Mouse (Mus musculus): ENCODE results near the gene 7530416G11Rik.
A peak's percentile ranks its signal among the peaks of the same experiment; 100 is the strongest.

Gene 7530416G11Rik

DNA sequence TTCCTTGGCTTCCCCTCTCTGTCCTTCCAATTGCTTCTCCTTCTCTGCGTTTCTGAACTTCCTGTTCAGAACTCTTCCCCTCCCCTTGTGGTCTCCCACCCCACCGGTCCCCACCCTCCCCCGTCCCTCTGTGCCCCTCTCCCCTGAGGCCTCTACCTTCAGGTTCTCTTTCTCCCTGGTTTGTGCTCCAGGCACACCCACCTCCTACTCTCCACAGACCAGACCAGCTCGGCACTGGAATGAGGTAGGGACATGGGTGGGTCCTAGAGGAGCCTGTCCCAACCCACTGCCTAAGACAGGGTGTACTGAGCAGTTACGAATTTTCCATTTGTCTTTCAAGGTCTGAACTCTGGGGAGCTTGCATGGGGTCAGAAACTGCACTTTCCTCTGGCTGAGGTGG is 23.1 kb downstream of the 7530416G11Rik start:
- DNase-seq (ENCODE audit: low spot score in 2 of 2), result no peak

DNA sequence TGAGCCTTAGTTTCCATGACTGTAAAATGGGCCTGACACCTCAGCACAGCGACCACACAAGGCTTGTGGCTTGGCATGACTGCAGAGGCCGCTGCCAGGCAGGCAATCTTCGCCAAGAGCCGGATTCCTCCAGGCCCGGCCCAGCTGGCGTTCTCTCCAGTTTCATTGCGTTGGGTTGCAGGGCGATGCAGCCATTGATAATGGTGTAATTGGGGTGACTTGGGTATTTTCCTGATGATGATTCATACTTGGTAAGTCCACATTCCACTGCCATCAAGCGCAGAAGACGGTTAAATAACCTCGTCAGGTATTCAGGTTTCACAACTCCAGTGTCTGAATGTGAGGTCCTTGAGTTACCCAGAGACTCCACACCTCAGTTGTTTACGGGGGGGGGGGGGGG is 23.7 kb downstream of the 7530416G11Rik start:
- no peak for DNase-seq (ENCODE audit: low spot score in 2 of 2)

DNA sequence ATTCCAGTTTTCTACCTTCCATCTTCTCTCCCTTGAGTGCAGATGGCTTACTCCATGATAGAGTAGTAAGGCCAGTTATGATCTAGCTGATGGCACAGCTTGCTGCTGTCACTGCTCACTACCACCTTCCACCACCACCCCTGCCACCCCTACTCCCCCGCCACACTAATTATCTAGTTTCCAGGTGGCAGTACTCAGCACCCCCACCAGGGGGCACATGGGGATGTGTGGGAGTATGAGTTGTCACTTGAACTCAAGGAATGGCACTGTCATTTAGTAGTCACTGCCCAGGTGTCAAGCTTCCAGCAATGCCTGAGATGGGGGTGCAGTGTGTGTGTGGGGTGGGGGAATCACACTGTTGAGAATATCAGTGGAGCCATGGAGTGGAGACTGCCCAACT is 25.4 kb downstream of the 7530416G11Rik start:
- peak in 1 of 2 experiments; percentile 44 for DNase-seq (ENCODE audit: low spot score in 2 of 2)

DNA sequence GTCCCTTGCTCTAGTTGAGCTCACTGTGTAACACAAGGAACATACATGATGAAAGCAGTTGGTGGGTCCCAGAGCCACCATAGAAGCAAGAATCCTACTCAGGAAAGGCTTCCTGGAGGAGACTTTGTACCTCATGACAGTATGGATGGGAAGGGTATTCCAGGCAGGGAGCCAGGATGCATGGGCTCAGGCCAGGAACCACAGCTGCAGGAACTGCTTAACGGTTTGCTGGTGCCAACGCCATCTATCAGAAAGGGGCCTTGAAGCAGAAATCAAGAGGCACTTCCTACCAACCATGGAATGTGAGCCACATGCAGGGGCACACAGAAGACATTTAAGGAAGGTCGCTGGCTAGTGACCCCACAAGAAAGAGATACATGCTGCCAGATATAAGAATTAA is 28.3 kb downstream of the 7530416G11Rik start:
- DNase-seq (ENCODE audit: low spot score in 2 of 2), result no peak

DNA sequence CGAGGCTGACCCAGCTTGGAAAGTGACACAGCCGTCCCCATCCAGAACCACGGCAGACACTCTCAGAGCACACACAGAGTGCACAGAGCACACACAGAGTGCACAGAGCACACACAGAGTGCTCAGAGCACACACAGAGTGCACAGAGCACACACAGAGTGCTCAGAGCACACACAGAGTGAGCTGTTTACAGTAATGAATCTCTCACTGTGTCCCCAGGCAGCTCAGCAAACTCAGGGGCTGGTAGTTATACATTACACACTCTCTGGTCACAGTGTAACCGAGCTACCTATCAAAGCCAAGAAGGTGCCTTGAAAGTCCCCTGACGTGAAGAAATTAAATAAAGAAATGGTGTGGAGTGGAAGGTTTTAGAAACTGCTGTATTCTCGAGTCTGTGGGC is 33.6 kb downstream of the 7530416G11Rik start:
- DNase-seq (ENCODE audit: low spot score in 2 of 2), result no peak

DNA sequence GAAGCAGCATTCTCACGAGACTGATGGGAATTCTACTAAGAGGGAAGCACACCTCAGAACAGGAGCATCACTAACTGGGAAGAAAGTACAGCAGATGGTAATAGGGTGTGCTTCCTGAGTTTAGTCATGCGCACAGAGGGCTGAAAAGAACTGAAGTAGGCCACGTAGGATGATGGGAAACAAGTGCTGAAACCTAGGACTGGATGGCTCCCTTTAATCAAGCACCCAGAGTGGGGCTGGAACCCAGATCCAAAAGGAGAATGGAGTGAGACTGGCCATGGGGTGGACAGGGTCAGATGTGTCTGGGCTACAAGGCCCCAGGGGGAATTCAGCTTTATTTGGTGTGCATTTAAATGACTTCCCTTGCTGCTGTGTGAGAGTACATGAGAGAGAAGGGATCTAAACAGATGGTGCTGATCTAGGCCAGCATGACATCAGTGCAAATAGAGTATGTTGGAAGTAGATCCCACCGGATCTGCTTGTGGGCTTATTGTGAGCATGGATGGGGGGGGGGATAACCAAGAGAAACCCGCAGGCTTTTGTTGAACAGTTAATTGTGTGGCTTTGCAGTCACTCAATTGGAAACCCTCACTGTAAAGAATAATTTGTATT is 36.5 kb downstream of the 7530416G11Rik start:
- DNase-seq (ENCODE audit: low spot score in 2 of 2), result no peak

DNA sequence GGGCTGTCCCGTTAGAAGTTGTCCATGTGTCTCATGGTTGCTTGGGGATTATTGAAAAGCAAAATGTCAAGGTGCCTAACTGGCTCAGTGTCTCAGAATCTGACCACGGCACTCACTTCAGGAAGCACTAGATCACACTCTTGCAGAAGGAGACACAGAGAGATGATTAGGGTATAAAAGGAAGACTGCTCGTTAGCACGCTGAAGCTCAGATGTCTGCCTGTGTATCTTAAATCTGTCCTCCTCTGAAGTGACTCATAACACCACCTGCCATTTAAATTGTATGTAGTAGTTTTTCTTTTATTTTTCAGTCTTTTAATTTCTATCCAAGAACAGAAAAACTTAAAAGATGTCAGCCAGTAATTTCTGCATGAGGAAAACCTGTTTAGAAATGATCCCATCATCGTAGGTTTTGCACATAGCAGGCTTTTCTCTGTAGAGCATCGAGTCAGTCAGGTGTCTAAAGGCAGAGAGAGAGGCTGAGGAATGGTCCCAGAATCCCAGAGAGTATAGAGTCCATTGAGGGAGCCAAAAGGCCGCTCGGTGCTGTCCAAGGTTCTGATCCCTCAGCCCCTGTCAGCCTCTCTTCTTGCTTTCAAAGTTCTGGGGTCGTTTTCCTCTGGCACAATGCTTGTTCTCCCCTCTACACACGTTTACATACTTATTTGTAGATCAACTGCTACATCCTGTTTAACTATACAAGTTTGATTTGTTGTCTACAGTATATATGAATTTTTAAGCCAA is 38.0 kb downstream of the 7530416G11Rik start:
- DNase-seq (ENCODE audit: low spot score in 2 of 2), result no peak

DNA sequence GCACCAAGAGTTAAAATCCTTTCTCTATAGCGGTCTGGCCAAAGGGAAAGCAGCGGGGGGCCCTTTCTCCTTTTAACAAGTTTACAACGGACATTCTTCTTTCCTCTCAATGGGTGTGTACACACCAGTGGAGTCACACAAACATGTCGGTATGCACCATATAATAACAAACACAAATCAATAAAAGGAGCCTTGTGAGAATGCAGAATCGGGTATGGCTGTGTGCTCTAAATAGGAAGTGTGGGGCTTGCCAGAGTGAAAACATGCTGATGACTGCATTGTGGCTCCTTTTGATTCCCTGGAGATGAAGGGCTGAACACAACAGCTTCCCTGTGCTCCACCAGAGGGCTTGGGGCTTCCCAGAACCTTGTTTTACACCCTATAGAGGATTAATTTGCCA is 38.8 kb downstream of the 7530416G11Rik start:
- DNase-seq (ENCODE audit: low spot score in 2 of 2), result no peak

DNA sequence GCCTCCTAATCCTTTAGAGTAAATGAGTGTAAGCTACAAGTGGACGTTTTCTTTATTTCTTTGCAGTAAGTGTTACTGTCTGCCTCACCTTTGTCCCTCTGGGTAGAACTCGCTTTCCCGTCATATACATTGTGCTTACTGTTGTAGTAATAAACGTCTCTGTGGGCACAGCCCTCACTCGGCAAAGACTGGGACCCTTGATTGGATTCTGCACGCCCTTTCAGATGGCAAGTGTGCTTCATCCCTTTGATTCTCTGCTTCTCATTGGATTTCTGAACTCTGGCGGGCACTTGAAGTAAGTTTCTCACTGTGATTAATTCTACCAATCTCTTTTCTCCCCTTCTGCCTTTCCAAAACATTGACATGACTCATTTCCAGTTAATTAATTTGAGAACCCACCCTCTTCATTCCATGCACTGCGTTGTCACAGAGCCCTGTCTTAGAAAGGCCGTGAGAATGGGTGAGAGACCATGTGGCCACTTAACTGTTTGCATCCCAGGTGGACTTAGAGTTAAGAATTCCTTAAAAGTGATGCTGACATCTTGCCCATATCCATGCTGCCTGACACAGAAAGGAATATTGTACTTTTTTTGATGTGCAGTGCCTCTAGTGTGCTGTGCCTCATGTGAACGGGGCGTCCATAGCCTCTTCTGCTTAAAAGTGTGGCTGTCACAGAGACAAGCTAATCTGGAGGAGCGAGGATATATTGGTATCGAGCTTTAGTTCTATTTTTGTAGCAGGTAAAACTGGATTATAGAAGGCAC is 39.8 kb downstream of the 7530416G11Rik start:
- DNase-seq (ENCODE audit: low spot score in 2 of 2), result no peak

DNA sequence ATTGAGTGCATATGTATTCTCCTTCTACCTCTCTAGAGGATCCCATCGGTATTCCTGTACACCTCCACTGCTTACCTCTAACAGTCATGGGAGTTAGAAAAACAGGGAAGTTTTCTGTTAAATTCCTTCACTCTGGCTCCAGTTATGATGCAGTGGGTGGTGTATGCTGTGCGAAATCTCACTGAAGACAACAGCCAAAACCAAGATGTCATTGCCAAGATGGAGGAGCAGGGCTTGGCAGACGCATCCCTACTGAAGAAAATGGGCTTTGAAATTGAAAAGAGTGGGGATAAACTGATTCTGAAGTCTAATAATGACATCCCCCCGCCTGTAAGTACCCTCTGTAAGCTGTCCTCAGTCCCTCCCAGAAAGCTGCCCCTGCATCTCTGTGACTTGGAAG is 40.9 kb downstream of the 7530416G11Rik start:
- DNase-seq (ENCODE audit: low spot score in 2 of 2), result peak in 1 of 2 experiments; percentile 65

DNA sequence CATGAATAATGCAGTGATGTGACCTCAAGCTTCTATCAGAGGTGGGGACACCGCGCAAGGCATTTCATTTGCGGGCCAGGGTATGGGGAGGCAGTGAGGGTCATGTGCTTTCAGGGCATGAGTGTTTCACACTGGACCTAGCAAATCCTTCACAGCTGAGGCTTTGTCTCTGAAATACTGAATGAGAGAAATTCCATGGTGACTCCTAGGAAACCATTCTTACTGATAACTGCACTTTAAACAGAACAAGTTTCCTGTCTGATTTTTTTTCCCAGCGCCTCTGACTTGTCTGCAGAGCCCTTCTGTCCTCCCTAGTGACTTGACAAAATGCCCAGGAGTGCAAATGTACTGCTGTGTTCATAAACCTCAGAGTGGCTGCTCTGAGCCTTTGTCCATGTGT is 41.5 kb downstream of the 7530416G11Rik start:
- no peak for DNase-seq (ENCODE audit: low spot score in 2 of 2)

DNA sequence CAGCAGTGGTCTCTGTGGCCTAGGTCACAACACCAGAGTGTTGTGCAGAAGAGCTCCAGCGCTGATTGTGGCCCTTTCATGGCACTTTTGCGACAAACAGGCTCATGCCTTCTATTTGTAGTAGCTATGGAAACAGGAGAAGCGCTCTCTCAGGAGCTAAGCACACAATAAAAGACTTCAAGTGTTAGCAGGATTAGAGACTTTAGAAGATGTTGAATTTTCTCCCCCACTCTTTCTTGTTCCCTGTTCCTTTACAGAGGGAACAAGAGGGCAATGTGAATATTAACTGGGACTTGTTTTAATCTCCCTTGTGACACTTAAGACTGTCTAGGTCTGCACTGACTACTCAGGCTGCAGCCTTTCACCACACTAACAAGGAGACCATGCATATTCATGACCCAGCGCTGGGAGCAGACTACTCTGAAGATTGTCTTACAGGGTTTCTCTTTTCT is 44.4 kb downstream of the 7530416G11Rik start:
- DNase-seq (ENCODE audit: low spot score in 2 of 2), result no peak

DNA sequence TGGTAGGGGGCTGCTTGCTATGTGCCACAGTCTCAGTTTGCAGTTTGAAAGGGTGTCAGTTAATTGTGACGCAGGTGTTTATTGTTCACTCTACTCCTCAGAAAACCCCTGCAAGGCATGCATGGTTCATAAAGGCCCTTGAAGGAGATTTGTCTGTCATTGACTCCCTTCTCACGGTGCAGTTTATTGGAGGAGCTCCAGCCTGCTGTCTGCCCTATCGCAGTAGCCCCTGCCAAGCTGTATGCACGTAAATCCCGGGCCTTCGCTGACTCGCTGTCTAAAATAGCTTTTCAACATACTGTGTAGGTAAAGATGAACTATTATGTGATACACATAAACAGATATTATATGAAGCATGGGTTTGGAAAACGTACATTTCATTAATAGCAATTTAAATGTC is 45.2 kb downstream of the 7530416G11Rik start:
- no peak for DNase-seq (ENCODE audit: low spot score in 2 of 2)

DNA sequence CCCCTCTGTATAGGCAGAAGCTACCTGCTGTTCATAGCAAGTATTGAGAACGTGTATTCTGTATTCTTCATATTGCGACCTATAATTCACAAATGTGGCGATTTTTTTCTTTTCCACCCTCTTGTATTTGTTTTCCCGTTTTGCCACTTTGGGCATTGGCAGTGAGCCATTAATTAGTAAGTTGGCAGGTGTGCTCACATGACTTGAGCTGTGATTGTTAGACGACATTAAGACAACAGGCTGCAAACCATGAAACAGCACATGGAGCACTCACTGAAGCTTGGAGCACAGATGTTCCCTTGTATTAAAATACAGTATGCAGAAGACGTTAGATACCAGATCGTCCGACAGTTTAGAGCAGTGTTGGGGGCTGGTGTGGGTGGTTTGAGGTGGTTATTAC is 46.1 kb downstream of the 7530416G11Rik start:
- DNase-seq (ENCODE audit: low spot score in 2 of 2), result no peak

DNA sequence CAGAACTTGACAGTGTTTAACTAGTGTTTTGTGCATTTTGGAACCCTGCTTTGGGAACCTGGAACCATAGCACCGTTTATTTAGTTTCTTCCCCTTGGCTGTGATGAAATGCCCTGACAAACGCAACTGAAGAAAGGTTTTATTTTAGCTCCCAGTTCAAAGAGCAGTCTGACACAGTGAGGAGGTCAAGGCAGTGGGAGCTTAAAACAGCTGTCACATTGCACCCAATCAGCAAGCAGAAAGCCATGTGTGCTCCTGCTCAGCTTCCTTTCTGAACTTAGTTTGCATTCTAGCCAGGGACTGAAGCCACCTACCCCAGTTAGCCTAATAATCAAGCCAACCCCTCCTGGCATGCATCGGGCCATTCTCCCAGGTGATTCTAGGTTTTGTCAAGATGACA is 56.4 kb downstream of the 7530416G11Rik start:
- no peak for DNase-seq (ENCODE audit: low spot score in 2 of 2)

Data from left cerebral cortex, adult 9 months (tissue).